Mouse (Mus musculus) CD8-positive naive resting alpha-beta T cell, adult 2 months (primary cell): ENCODE measurements at regions not wholly inside any gene's neighbourhood (a gene's known extent, or its start where the extent isn't known, plus 50 kb on each side); places are given as distances from the start of the nearest gene placed in this dataset.

Experiments used
- DNase-seq, 2 experiments: peaks; one replicate each; pipeline ENCODE4 v3.0.0; 2022; ENCODE audit warnings: low read depth in 2 of 2, low spot score in 2 of 2

GRCm38 (mm10) chr13:111939534-111940115, 130.8 kb upstream of the Map3k1 start:
- no peak for DNase-seq

GRCm38 (mm10) chr13:111940275-111940674, 131.5 kb upstream of the Map3k1 start:
- no peak for DNase-seq

GRCm38 (mm10) chr13:111940796-111941513, 132.2 kb upstream of the Map3k1 start:
- no peak for DNase-seq

DNA sequence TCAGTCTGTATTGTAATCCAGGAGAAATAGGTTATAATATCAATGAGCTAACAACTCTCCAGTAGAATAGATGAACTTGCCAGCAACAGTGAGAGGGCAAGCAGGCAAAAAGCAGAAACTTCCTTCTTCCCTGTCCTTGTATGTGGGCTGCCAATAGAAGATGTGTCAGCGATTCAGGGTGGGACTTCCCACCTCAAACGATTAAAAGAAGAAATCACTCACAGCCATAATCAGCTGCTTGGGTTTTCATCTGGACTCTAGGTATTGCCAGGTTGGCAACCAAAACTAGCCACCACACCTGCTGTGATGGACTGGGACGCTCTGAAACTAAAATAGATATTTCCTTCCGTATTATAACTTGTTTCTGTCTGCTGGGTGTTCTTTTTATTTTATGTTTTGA, 133.2 kb upstream of the Map3k1 start:
- no peak for DNase-seq

DNA sequence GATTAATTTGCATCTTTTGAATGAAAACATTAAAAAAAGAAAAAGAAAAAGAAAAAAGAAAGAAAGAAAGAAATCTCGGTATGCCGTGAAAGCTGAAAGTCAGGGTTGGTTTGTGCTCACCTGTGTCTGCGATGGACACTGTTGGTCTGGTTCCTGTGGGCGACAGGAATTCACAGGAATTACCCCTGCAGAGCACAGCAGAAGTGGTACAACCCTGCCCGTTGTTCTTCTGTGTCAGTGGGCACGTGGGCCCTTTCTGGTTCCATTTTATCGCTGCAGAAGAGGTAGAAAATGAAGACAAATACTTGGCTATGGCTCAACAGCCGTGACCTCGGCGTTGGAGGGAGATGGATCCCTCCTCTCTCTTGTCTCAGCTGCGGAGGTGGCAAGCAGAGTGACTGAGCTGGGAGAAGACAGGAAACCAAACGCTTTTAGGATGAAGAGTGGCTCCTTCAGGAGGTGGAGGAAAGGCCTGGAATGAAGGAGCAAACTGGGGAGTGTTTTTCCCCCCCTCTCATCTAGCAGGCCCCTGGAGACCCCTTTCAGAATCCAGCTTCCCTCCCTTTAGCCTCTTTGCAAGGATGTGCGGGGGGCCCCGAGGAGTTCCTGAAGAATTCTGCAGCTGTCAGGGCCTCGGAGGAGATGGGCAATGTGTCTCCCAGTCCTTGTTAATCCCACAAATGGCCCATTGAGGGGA, 134.7 kb upstream of the Map3k1 start:
- no peak for DNase-seq

GRCm38 (mm10) chr13:111944089-111944406, 135.3 kb upstream of the Map3k1 start:
- DNase-seq, result no peak

DNA sequence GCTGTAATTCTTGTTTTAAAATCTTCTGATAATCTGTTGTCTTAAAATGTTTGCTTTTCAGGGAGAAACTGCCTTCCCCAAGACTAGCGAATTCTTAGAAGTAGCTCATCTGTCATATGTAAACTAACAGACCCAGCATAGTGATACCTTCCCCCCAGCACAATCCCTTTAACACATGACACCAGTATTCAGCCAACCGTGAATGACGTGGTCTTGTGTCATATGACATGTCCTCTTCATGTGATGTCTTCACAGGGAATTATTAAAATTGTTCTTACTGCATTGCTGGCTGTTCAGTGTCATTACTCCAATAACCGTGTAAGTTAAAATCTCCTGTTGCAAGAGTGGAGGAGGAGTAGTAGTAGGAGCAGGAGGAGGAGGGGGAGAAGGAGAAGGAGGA, 137.5 kb upstream of the Map3k1 start:
- DNase-seq, result no peak

DNA sequence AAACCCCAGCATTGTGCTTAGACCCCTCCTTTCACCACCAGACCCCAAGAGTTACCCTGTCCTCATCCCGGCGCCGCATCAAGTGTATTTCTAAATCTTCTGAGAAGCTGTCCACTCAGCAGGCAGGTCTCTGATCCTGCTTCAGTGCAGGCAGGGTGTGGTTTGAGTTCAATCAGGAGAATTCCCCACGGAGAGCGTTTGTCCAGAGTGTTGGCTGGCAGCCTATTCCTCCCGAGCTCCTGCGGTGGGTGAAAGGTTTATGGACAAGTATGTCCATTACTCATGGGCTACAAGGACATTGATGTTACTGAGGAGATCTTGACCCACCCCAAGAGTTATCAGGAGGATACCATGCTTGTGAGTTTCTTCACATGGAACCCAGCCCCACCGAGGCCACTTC, 138.0 kb upstream of the Map3k1 start:
- no peak for DNase-seq

DNA sequence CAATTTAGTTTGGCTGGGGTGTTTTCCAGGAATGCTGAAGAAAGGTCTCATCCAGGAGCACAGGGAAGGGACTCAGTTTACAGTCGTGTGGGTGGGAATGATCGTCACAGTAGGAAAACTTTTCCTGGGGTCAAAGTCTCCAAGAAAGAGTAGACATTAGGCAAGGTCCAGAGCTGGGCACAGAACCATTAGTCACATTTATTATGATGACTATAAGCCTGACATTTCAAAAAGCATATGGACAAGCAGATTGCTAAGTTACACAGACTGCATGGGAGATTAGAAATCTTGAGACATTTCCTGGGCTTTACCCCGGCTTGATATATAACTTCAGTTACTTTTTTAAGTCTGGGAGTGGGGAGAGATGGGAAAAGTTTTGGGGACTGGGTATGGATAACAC, 139.6 kb upstream of the Map3k1 start:
- DNase-seq, result no peak

DNA sequence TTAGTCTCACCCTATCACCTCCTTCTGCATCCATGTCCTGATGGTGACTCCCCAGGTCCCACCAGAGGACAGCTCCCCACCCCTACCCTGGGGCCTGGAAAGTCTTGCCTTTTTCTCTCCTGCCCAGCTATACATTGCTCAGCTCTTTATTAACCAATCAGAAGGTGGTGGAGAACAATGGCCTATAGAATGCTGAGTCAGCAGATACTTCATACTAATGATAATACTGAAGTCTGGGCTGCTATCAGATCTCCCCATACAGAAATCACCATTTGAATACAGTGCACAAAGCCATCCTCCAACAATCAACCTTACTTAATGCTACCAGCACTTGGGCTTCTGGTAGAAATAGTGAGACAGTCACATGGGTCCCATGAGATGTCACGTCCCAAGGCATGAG, 141.2 kb upstream of the Map3k1 start:
- DNase-seq, result no peak

DNA sequence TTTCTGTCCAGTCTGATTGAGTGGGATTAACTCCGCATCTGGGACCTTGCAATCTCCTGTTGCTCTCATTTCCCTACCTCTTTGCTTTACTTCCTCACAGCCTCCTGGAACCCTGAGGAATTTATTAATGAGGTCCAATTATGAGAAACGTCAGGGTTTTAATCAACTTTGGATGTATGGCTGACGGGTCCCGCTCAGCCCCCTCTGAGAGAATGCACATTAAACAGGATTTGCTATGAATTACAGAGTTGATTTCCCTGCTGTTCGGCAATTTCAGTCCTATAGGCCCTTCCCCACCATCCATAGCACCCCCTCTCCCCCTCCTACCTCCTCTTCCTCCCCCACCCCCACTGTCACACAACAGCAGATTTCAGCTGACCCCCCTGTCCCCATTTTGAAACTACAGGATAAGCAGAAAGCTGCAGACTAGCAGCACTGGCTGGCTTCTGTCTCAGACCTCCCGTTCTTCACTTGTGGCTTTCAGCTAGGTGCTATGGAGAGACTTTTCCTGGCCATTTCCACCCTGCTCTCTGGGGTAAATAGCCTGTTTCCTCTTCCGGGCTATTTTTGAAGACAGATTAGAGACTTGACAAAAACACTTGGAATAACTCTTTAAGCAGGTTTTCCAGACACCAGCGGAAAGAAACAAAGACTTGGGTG, 145.2 kb upstream of the Map3k1 start:
- no peak for DNase-seq

DNA sequence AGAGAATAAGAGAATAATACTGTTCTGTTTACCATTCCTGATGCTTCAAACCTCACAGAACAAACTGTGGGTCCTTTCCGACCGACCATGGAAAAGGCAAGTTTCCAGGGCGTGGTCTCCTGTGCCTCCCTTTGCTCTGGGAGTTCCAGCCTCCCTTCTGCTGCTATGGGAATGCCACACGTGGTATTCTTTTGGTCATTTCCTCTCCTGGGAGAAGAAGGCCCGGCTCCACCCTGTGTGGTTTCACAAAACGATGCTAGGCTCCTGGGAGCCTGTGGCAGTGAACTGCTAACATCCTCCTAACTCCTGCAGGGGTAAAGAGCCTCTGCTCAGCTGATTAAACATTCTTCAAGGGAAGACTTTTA, 145.7 kb upstream of the Map3k1 start:
- DNase-seq, result no peak

- no peak for DNase-seq
Measured at GRCm38 (mm10) chr13:111957118-111957517, 148.3 kb upstream of the Map3k1 start.

- no peak for DNase-seq
Measured at GRCm38 (mm10) chr13:111957674-111958273, 149.0 kb upstream of the Map3k1 start.

DNA sequence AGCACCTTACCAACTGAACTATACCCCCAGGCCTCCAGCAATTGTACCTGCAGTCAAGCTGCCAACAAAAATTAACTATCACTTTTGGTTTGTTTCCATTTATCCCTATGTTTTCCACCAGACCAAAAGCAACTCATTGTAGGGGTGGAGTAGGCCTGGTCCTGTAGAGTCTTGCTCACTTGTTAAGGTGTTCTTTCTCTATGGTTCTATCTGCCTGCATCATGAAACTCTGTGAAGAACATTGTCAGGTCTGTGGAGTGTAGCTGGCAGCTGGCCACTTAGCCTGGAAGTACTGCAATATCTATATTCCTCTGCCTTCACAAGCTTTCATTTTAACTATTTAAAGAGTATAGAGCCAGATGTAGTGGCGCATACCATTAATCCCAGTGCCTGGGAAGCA, 149.6 kb upstream of the Map3k1 start:
- no peak for DNase-seq

- DNase-seq, result no peak
Measured at GRCm38 (mm10) chr13:111960036-111960435, 151.2 kb upstream of the Map3k1 start.

GRCm38 (mm10) chr13:111961423-111961822, 152.6 kb upstream of the Map3k1 start:
- DNase-seq, result no peak

DNA sequence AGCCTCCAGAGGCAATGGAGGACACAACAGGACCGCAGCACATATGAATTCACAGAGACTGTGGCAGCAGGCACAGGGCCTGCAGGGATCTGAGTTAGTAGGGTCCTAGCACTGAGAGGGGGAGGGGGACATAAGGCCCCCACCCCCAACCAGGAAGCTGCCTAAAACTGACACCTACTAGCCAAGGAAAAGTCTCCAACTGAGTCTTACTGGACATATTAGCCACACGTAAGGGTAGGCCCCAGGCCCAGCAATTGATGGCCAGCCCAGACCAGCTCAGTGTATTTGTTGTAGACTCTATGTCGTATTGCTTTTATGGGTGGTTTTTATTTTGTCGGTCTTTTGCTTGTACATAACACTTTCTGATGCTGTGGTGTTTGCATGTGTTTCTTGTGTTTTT, 153.4 kb upstream of the Map3k1 start:
- no peak for DNase-seq

DNA sequence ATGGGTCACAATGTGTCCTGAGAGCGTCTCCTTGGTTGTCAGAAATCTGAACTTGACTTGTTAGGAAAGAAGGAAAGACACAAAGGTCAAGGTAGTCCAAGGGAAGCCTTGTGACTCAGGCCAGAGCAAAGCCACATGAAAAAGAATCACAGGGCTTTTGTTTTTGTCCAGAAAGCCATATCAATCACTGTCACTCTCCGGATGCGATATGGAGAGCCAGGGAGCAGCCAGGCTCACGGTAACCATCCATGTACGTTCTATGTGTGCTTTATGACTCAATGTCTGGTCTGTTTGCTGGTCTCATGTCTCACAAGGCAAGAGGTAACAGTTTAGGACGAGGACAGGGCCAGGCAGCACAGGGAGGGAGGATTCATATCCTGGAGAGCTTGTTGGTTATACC, 157.3 kb upstream of the Map3k1 start:
- DNase-seq, result no peak

DNA sequence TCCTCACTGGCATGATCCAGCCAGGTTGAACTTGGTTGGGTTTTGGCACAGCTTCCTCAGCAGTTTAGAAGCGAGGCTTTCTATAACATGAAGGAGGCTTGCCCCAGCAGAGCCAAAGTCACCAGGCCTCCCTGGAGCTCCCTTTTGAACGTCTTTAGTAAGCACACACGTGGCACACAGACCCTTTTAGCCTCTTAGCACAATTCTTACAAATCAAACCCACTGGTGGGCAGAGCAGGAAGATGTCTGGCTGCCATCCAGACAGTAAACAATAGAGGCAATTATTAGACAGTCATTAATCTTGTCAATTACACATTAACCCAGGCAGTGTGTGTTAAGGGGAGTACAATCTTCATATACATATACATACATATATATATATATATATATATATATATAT, 157.8 kb upstream of the Map3k1 start:
- no peak for DNase-seq

DNA sequence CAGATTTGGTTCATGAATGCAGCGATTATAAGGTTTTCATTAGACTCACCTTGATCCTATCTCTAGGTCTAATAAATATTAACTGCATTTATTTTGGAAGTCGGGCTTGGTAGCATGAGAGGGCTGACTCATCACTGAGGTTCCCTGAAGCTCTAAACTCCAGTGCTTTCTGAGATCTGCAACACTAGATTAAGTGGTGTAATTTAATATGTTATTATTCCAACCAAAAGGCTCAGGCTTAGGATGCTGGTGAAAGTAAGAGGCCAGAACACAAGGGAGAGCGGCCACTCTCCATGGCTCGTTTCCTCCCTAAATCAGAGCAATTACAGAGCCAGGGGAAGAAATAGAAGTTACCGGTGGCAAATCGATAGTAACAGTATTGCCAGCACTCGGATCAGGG, 159.4 kb upstream of the Map3k1 start:
- no peak for DNase-seq

- no peak for DNase-seq
Measured at GRCm38 (mm10) chr13:111974282-111974681, 165.5 kb upstream of the Map3k1 start.
